Mouse (Mus musculus) lung, postnatal 0 days (tissue): ENCODE measurements around the gene Skil.

Experiments
- CTCF ChIP-seq: IDR thresholded peaks from 2 replicates; pipeline ENCODE4 v1.5.1; 2016; ENCODE audit warnings: antibody characterized with exemption, mild to moderate bottlenecking
- EP300 ChIP-seq: IDR thresholded peaks from 2 replicates; pipeline ENCODE4 v1.6.1; 2016; ENCODE audit warnings: antibody characterized with exemption, mild to moderate bottlenecking, control low read depth

GRCm38 (mm10) chr3:31080791-31081502 is 13.9 kb upstream of the Skil start:
- TF ChIP-seq CTCF (no peak), EP300 (no peak)
